Mouse (Mus musculus): ENCODE measurements around the gene Dnah8. TPM values are rescaled to one million over a fixed set of nuclear protein-coding genes. Genes with fewer than 3 reads are reported as not detected.

Gene Dnah8
- polyA plus RNA-seq, 1 experiment from 2014 or later: 1.3 TPM

GRCm38 (mm10) chr17:30907577-30907976 lies 283.4 kb downstream of the Dnah8 start:
- no peak overlapping the region for H3K27ac ChIP-seq
- no peaks in the 10 kb centered on the region for H3K9me3 ChIP-seq
- H3K27me3 ChIP-seq: peaks cover 77% of the 10 kb centered on the region
- ATAC-seq (ENCODE audit: insufficient number of reproducible peaks, low FRiP score, low TSS enrichment, low read depth): no peak
- H3K36me3 ChIP-seq: no peaks in the 10 kb centered on the region
- 50% methylated on average over 4 of the region's 4 CpGs for WGBS
- H3K4me2 ChIP-seq: no peak overlapping the region
- H3K4me3 ChIP-seq: no peak overlapping the region
- H3K9ac ChIP-seq: no peak overlapping the region
- H3K4me1 ChIP-seq: peaks cover 12% of the 10 kb centered on the region; the same call in 1 of the 2 replicates

DNA sequence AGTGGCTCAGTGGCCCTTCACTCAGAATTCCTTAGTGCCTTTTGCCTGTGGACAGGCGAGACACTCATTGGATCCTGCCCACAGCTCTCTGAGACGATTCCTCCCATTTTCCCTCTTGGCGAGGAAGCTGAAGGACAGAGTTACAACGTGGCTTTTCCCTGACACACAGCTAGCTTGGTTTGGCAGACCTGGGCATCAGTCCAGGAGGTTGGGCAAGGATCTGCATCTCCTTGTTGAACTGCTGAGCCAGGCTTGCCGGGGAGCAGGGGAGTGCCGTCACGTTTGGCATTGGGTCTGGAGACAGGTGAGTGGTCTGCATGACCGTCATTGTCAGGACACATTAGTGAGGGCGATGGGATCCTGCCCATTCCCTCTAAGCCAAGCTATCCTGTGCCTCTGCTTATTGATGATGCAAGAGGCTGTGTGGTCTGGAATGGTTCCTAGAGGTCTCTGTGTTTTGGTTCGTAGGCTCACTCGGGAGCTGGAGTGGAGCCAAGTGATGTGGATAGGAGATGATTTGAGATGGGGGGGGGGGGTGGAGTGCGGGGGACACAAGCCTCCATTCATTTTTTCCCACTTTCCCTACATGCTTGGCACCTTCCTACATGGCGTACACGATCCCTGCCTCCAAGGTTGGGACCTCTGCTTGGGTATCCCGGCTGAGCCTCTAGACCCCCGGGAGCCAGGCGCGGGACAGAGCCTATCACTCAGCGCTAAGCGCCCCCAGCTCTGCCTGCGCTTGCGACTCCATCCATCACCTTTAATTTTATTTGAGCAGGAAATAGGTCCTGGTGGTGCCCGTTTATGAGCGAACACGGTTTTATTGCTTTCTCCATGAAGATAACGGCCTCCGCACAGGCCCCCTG lies 286.9 kb downstream of the Dnah8 start:
- Histone ChIP-seq H3K4me3 (no peak overlapping the region), H3K27me3 (peaks cover 70% of the 10 kb centered on the region), H3K9me3 (no peaks in the 10 kb centered on the region), H3K9ac (no peak overlapping the region), H3K4me2 (0 out of 2 replicates have a peak overlapping the region, but pooled peaks have one; percentile 10), H3K36me3 (no peaks in the 10 kb centered on the region), H3K4me1 (peaks cover 13% of the 10 kb centered on the region; the same call in 1 of the 2 replicates), H3K27ac (no peak overlapping the region)
- no peak for ATAC-seq (ENCODE audit: insufficient number of reproducible peaks, low FRiP score, low TSS enrichment, low read depth)
- 30% methylated on average over 27 of the region's 27 CpGs for WGBS

GRCm38 (mm10) chr17:30911732-30912088 lies 287.6 kb downstream of the Dnah8 start:
- ATAC-seq (ENCODE audit: insufficient number of reproducible peaks, low FRiP score, low TSS enrichment, low read depth): no peak
- Histone ChIP-seq H3K4me3 (no peak overlapping the region), H3K27me3 (peaks cover 70% of the 10 kb centered on the region), H3K4me2 (0 out of 2 replicates have a peak overlapping the region, but pooled peaks have one; percentile 10), H3K27ac (no peak overlapping the region), H3K9me3 (no peaks in the 10 kb centered on the region), H3K36me3 (no peaks in the 10 kb centered on the region), H3K9ac (no peak overlapping the region), H3K4me1 (peaks cover 13% of the 10 kb centered on the region; the same call in 1 of the 2 replicates)
- 14% methylated on average over 8 of the region's 8 CpGs for WGBS

DNA sequence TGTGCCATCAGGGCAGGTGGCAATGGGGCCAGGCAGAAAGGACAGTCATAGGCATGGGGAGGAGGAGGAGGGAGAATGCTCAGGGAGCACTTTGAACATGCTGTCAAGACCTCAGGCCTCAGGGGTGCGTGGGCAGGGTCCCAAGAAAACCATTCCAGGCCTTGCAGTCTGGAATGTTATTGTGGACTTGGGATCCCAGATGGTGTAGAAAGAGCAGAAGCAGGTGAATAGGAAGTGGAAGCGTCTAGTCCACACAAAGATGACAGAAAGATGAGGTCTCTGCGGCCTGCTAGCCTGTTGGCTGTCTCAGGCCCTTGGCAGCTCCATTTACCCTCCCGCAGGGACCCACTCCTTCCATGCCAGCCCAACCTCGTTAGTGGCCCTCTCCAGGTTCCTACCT lies 288.4 kb downstream of the Dnah8 start:
- peaks cover 66% of the 10 kb centered on the region for H3K27me3 ChIP-seq
- H3K4me2 ChIP-seq: no peak overlapping the region
- H3K9me3 ChIP-seq: no peaks in the 10 kb centered on the region
- no peak overlapping the region for H3K27ac ChIP-seq
- no peaks in the 10 kb centered on the region for H3K36me3 ChIP-seq
- H3K4me3 ChIP-seq: no peak overlapping the region
- 45% methylated on average over 5 of the region's 5 CpGs for WGBS
- ATAC-seq (ENCODE audit: insufficient number of reproducible peaks, low FRiP score, low TSS enrichment, low read depth): no peak
- peaks cover 13% of the 10 kb centered on the region; the same call in 1 of the 2 replicates for H3K4me1 ChIP-seq
- H3K9ac ChIP-seq: no peak overlapping the region

DNA sequence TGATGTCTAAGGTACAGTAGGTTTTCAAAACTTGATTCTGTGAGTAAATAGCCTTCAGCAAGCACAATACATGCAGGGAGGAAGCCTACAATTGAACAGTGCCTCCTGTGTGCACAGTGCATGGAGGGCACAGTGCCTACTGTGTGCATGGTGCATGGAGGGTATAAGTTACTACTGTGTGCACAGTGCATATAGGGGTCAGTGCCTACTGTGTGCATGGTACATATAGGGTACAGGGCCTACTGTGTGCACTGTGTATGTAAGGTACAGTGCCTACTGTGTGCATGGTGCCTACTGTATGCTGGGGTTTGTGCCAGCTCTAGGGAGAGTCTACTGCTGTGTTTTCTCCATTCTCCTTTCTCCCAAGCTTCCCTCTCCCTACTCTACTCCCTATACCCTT lies 290.1 kb downstream of the Dnah8 start:
- Histone ChIP-seq H3K4me1 (peaks cover 13% of the 10 kb centered on the region; the same call in 1 of the 2 replicates), H3K36me3 (no peaks in the 10 kb centered on the region), H3K27ac (no peak overlapping the region), H3K9ac (no peak overlapping the region), H3K9me3 (no peaks in the 10 kb centered on the region), H3K27me3 (peaks cover 51% of the 10 kb centered on the region), H3K4me3 (no peak overlapping the region), H3K4me2 (no peak overlapping the region)
- ATAC-seq (ENCODE audit: insufficient number of reproducible peaks, low FRiP score, low TSS enrichment, low read depth): no peak

DNA sequence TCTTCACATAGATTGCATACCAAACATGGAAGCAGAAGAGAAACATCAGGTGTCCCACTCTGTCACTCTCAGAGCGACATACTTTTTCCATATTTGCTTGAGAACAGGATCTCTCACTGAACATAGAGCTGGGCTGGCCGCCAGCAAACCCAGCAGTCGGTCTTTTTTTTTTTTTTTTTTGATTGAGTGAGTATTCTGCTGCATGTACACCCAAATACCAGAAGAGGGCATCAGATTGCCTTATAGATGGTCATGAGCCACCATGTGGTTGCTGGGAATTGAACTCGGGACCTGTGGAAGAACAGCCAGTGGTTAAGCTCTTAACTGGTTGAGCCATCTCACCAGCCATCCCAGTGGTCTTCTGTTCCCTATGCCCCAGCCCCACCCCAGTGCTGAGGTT lies 299.4 kb downstream of the Dnah8 start:
- no peak for ATAC-seq (ENCODE audit: insufficient number of reproducible peaks, low FRiP score, low TSS enrichment, low read depth)
- Histone ChIP-seq H3K4me3 (no peak overlapping the region), H3K27ac (no peak overlapping the region), H3K27me3 (no peaks in the 10 kb centered on the region), H3K36me3 (no peaks in the 10 kb centered on the region), H3K9me3 (no peaks in the 10 kb centered on the region), H3K4me2 (no peak overlapping the region), H3K9ac (no peak overlapping the region), H3K4me1 (no peaks in the 10 kb centered on the region)
- 67% methylated on average over 4 of the region's 4 CpGs for WGBS

Other genes starting within 250 kb of the Dnah8 start
- 54.5 and 55.0 TPM in 2 replicates for gene Btbd9, start 47.9 kb upstream of the Dnah8 start, polyA plus RNA-seq (2015; fragmentation: Nextera tagmentation; extraction: Ambion mirVana)
- gene Glo1, start 2.5 kb downstream of the Dnah8 start, polyA plus RNA-seq (2015; fragmentation: Nextera tagmentation; extraction: Ambion mirVana): 186 TPM in 2 replicates

Measured in limb, embryonic 15.5 days (tissue).